Mouse (Mus musculus): ENCODE data around the gene Fam83f.

Fam83f gene

GRCm38 (mm10) chr15:80672810-80673209, 1.2 kb downstream of the Fam83f start:
- DNase-seq (ENCODE audit: low spot score) = no peak

GRCm38 (mm10) chr15:80673337-80674095, 1.9 kb downstream of the Fam83f start:
- DNase-seq (ENCODE audit: low spot score) = no peak

GRCm38 (mm10) chr15:80674700-80675099, 3.1 kb downstream of the Fam83f start:
- DNase-seq (ENCODE audit: low spot score) = no peak

- peak; percentile 63 for DNase-seq (ENCODE audit: low spot score)
Measured at GRCm38 (mm10) chr15:80679515-80680215, 8.0 kb downstream of the Fam83f start.

GRCm38 (mm10) chr15:80680347-80681030, 8.8 kb downstream of the Fam83f start:
- no peak for DNase-seq (ENCODE audit: low spot score)

GRCm38 (mm10) chr15:80681466-80681881, 9.8 kb downstream of the Fam83f start:
- DNase-seq (ENCODE audit: low spot score) = no peak

GRCm38 (mm10) chr15:80682343-80682742, 10.7 kb downstream of the Fam83f start:
- no peak for DNase-seq (ENCODE audit: low spot score)

- DNase-seq (ENCODE audit: low spot score) = no peak
Measured at GRCm38 (mm10) chr15:80683151-80683550, 11.5 kb downstream of the Fam83f start.

- DNase-seq (ENCODE audit: low spot score) = no peak
Measured at GRCm38 (mm10) chr15:80683990-80684389, 12.3 kb downstream of the Fam83f start.

GRCm38 (mm10) chr15:80684786-80685602, 13.3 kb downstream of the Fam83f start:
- DNase-seq (ENCODE audit: low spot score) = no peak

GRCm38 (mm10) chr15:80685603-80685895, 13.9 kb downstream of the Fam83f start:
- DNase-seq (ENCODE audit: low spot score) = no peak

GRCm38 (mm10) chr15:80688536-80688935, 16.9 kb downstream of the Fam83f start:
- DNase-seq (ENCODE audit: low spot score) = no peak

GRCm38 (mm10) chr15:80693492-80693891, 21.8 kb downstream of the Fam83f start:
- no peak for DNase-seq (ENCODE audit: low spot score)

- peak; percentile 72 for DNase-seq (ENCODE audit: low spot score)
Measured at GRCm38 (mm10) chr15:80694125-80694910, 22.7 kb downstream of the Fam83f start.

- no peak for DNase-seq (ENCODE audit: low spot score)
Measured at GRCm38 (mm10) chr15:80697564-80697963, 25.9 kb downstream of the Fam83f start.

GRCm38 (mm10) chr15:80701481-80702257, 30.0 kb downstream of the Fam83f start:
- DNase-seq (ENCODE audit: low spot score) = no peak

GRCm38 (mm10) chr15:80702910-80703309, 31.3 kb downstream of the Fam83f start:
- DNase-seq (ENCODE audit: low spot score) = no peak

- DNase-seq (ENCODE audit: low spot score) = no peak
Measured at GRCm38 (mm10) chr15:80703495-80703894, 31.8 kb downstream of the Fam83f start.

GRCm38 (mm10) chr15:80704267-80704666, 32.6 kb downstream of the Fam83f start:
- no peak for DNase-seq (ENCODE audit: low spot score)

- no peak for DNase-seq (ENCODE audit: low spot score)
Measured at GRCm38 (mm10) chr15:80705828-80706549, 34.3 kb downstream of the Fam83f start.
